In the genomic region with DNA sequence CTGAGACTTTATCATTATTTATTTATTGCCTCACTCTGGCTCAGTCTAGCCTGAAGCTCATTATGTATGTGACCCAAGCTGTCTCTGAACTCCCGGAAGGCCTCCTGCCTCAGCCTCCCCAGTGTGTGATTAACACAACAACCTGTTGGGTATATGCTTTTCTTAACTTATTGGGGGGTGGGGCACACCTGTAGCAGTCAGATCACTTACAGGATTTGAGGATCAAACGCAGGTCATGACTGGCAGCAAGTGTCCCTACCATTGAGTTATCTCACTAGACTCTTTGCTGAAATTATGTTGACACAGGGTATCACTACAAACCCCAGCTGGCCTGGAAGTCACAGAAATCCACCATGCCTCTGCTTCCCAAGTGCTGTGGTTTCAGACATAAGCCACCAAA, we compare ENCODE assay signal across 10 mouse cellular contexts. TPM values are rescaled to one million over a fixed set of nuclear protein-coding genes. Genes with fewer than 3 reads are reported as not detected.
DNase-seq lines count a peak whose midpoint lies in the region; ATAC-seq lines count a peak whose summit lies in the region.
"Had no signal": no experiment of that assay in that cellular context is flagged by ENCODE, and none has a peak within 500 bp of the region (broad histone marks: within the 10 kb centered on the region; RNA-seq: fewer than 3 reads in every experiment).

No protein-coding gene starts in this region.

- H3K36me3 ChIP-seq in heart, embryonic 14.5 days (ENCODE audit: control insufficient read depth, insufficient read depth, low read length), result peaks cover 35% of the 10 kb centered on the region
- peaks cover 27% of the 10 kb centered on the region for H3K36me3 ChIP-seq in neural tube, embryonic 12.5 days
- H3K36me3 ChIP-seq in liver, embryonic 13.5 days, result peaks cover 37% of the 10 kb centered on the region
- peaks cover 8% of the 10 kb centered on the region; the same call in 1 of the 2 replicates for H3K36me3 ChIP-seq in stomach, embryonic 16.5 days (ENCODE audit: control insufficient read depth, insufficient read depth, low read length)

- intact Hi-C loops in heart, postnatal 14 days (cut with DNase I), result no loop called here

- H3K9me3 ChIP-seq in heart, embryonic 14.5 days (ENCODE audit: control insufficient read depth, low read length), result no peaks in the 10 kb centered on the region
- H3K9me3 ChIP-seq in neural tube, embryonic 12.5 days, result no peaks in the 10 kb centered on the region
- no peaks in the 10 kb centered on the region for H3K9me3 ChIP-seq in liver, embryonic 13.5 days (replicated peaks)
- H3K9me3 ChIP-seq in stomach, embryonic 16.5 days (replicated peaks; ENCODE audit: control insufficient read depth, low read length), result no peaks in the 10 kb centered on the region
- H3K9me3 ChIP-seq: G1E; midbrain, embryonic 12.5 days had no signal

- ATAC-seq in heart, embryonic 14.5 days (ENCODE audit: insufficient number of reproducible peaks, insufficient read depth, low FRiP score, low read depth), result no peak
- no peak for ATAC-seq in neural tube, embryonic 12.5 days (ENCODE audit: low FRiP score, low read depth)
- ATAC-seq in liver, embryonic 13.5 days (ENCODE audit: low read depth), result no peak
- ATAC-seq in stomach, embryonic 16.5 days (ENCODE audit: insufficient read depth, low FRiP score), result no peak

- H3K4me3 ChIP-seq in heart, embryonic 14.5 days (ENCODE audit: control insufficient read depth in 1 of 2, insufficient read depth in 1 of 2, low read depth in 1 of 2, low read length in 2 of 2), result peak overlapping the region in 1 of 2 experiments; percentile 69; a peak in 2 of 4 replicates
- H3K4me3 ChIP-seq in neural tube, embryonic 12.5 days, result no peak overlapping the region
- H3K4me3 ChIP-seq in liver, embryonic 13.5 days (replicated peaks), result peak overlapping the region; percentile 67; the same call in 1 of the 2 replicates
- H3K4me3 ChIP-seq in stomach, embryonic 16.5 days (replicated peaks; ENCODE audit: low read length), result no peak overlapping the region

- no peaks in the 10 kb centered on the region for H3K27me3 ChIP-seq in heart, embryonic 14.5 days (ENCODE audit: control insufficient read depth, insufficient read depth, low read length)
- no peaks in the 10 kb centered on the region for H3K27me3 ChIP-seq in neural tube, embryonic 12.5 days (replicated peaks)
- no peaks in the 10 kb centered on the region for H3K27me3 ChIP-seq in liver, embryonic 13.5 days
- no peaks in the 10 kb centered on the region for H3K27me3 ChIP-seq in stomach, embryonic 16.5 days (ENCODE audit: control insufficient read depth, insufficient read depth, low read length)
- H3K27me3 ChIP-seq: midbrain, embryonic 12.5 days had no signal

- H3K4me1 ChIP-seq in heart, embryonic 14.5 days (ENCODE audit: control insufficient read depth in 2 of 2, insufficient read depth in 2 of 2, low read length in 2 of 2), result peaks cover 5 to 17% of the 10 kb centered on the region in 2 experiments
- H3K4me1 ChIP-seq in neural tube, embryonic 12.5 days, result peaks cover 29% of the 10 kb centered on the region
- H3K4me1 ChIP-seq in liver, embryonic 13.5 days (replicated peaks), result peaks cover 50% of the 10 kb centered on the region
- peaks cover 17% of the 10 kb centered on the region for H3K4me1 ChIP-seq in stomach, embryonic 16.5 days (ENCODE audit: control insufficient read depth, insufficient read depth, low read length)

- H3K4me2 ChIP-seq in heart, embryonic 14.5 days (ENCODE audit: low read length), result peak overlapping the region; percentile 88
- H3K4me2 ChIP-seq in neural tube, embryonic 12.5 days (replicated peaks), result peak overlapping the region; percentile 97
- H3K4me2 ChIP-seq in liver, embryonic 13.5 days, result peak overlapping the region; percentile 73
- H3K4me2 ChIP-seq in stomach, embryonic 16.5 days (ENCODE audit: low read depth, low read length), result peak overlapping the region; percentile 97; the same call in 1 of the 2 replicates

- DNase-seq in heart, postnatal 14 days, result no peak
- no peak for DNase-seq in neural tube, embryonic 10.5 days (ENCODE audit: extremely low spot score, low spot score)
- DNase-seq in liver, embryonic 13.5 days, result no peak
- DNase-seq in gastrocnemius, postnatal 4 days (ENCODE audit: low spot score in 2 of 2), result no peak
- DNase-seq in frontal cortex, postnatal 36 days (ENCODE audit: low spot score in 2 of 2), result no peak

- 0 out of 4 replicates have a peak overlapping the region, but pooled peaks of 1 of the 2 experiments have one; percentile 56 for H3K27ac ChIP-seq in heart, embryonic 14.5 days (replicated peaks in 1 of 2; ENCODE audit: control insufficient read depth in 1 of 2, insufficient read depth in 1 of 2, low read depth in 2 of 2, low read length in 2 of 2)
- no peak overlapping the region for H3K27ac ChIP-seq in neural tube, embryonic 12.5 days
- H3K27ac ChIP-seq in liver, embryonic 13.5 days, result peak overlapping the region; percentile 86
- H3K27ac ChIP-seq in stomach, embryonic 16.5 days (ENCODE audit: low read length), result no peak overlapping the region; the same call in 1 of the 2 replicates

- peak overlapping the region; percentile 64 for H3K9ac ChIP-seq in heart, embryonic 14.5 days (ENCODE audit: low read length)
- H3K9ac ChIP-seq in neural tube, embryonic 12.5 days, result no peak overlapping the region
- H3K9ac ChIP-seq in liver, embryonic 13.5 days, result peak overlapping the region; percentile 66
- no peak overlapping the region for H3K9ac ChIP-seq in stomach, embryonic 16.5 days (ENCODE audit: low read length)
- H3K9ac ChIP-seq: midbrain, embryonic 12.5 days had no signal

- 63% methylated on average over 2 of the region's 2 CpGs for WGBS in heart, embryonic 14.5 days
- 70% methylated on average over 2 of the region's 2 CpGs for WGBS in neural tube, embryonic 12.5 days
- 68% methylated on average over 2 of the region's 2 CpGs for WGBS in liver, embryonic 13.5 days (ENCODE audit: insufficient replicate concordance)
- WGBS in stomach, embryonic 16.5 days, result 67% methylated on average over 2 of the region's 2 CpGs

RNA-seq across cellular contexts. Expression of a gene that starts 0.7 kb away (rescaled TPM):
- polyA plus RNA-seq in heart, embryonic 14.5 days (2014; fragmentation: Nextera tagmentation; extraction: Ambion mirVana), result 27.4 and 31.3 TPM in 2 replicates
- 10 to 100 TPM; 14.4 to 16.4 TPM for total RNA-seq in heart, postnatal 14 days (2021)
- 52.8 and 53.4 TPM in 2 replicates for polyA plus RNA-seq in neural tube, embryonic 12.5 days (2016; fragmentation: Nextera tagmentation; extraction: Ambion mirVana)
- 25.3 and 31.9 TPM in 2 replicates for polyA plus RNA-seq in liver, embryonic 13.5 days (2015; fragmentation: Nextera tagmentation; extraction: Ambion mirVana)
- polyA plus RNA-seq in stomach, embryonic 16.5 days (2015; fragmentation: Nextera tagmentation; extraction: Ambion mirVana), result 53.8 and 58.5 TPM in 2 replicates
- 10 to 100 TPM; 17.3 to 18.6 TPM for total RNA-seq in gastrocnemius, postnatal 4 days (2021)

RNA-seq across cellular contexts. Expression of a gene that starts 2.8 kb away (rescaled TPM):
- polyA plus RNA-seq in heart, embryonic 14.5 days (2014; fragmentation: Nextera tagmentation; extraction: Ambion mirVana), result 110 and 115 TPM in 2 replicates
- total RNA-seq in heart, postnatal 14 days (2021), result 10 to 100 TPM; 63.8 to 65.6 TPM
- 83.8 and 87.9 TPM in 2 replicates for polyA plus RNA-seq in neural tube, embryonic 12.5 days (2016; fragmentation: Nextera tagmentation; extraction: Ambion mirVana)
- polyA plus RNA-seq in liver, embryonic 13.5 days (2015; fragmentation: Nextera tagmentation; extraction: Ambion mirVana), result 49.4 TPM in 2 replicates
- 73.4 and 80.7 TPM in 2 replicates for polyA plus RNA-seq in stomach, embryonic 16.5 days (2015; fragmentation: Nextera tagmentation; extraction: Ambion mirVana)
- 10 to 100 TPM; 55.6 to 62.4 TPM for total RNA-seq in gastrocnemius, postnatal 4 days (2021)

RNA-seq across cellular contexts. Expression of a gene that starts 2.8 kb away (rescaled TPM):
- 5.0 and 5.3 TPM in 2 replicates for polyA plus RNA-seq in heart, embryonic 14.5 days (2014; fragmentation: Nextera tagmentation; extraction: Ambion mirVana)
- total RNA-seq in heart, postnatal 14 days (2021), result 1 to 10 TPM; 1.9 to 2.4 TPM
- 16.2 and 17.1 TPM in 2 replicates for polyA plus RNA-seq in neural tube, embryonic 12.5 days (2016; fragmentation: Nextera tagmentation; extraction: Ambion mirVana)
- polyA plus RNA-seq in liver, embryonic 13.5 days (2015; fragmentation: Nextera tagmentation; extraction: Ambion mirVana), result 3.4 and 3.8 TPM in 2 replicates
- 12.6 and 14.6 TPM in 2 replicates for polyA plus RNA-seq in stomach, embryonic 16.5 days (2015; fragmentation: Nextera tagmentation; extraction: Ambion mirVana)
- 1 to 10 TPM; 2.6 to 2.9 TPM for total RNA-seq in gastrocnemius, postnatal 4 days (2021)

RNA-seq across cellular contexts. Expression of a gene that starts 3.1 kb away (rescaled TPM):
- polyA plus RNA-seq in heart, embryonic 14.5 days (2014; fragmentation: Nextera tagmentation; extraction: Ambion mirVana), result 101 and 107 TPM in 2 replicates
- 10 to 100 TPM; 66.3 to 67.3 TPM for total RNA-seq in heart, postnatal 14 days (2021)
- 137 and 143 TPM in 2 replicates for polyA plus RNA-seq in neural tube, embryonic 12.5 days (2016; fragmentation: Nextera tagmentation; extraction: Ambion mirVana)
- 80.1 and 81.3 TPM in 2 replicates for polyA plus RNA-seq in liver, embryonic 13.5 days (2015; fragmentation: Nextera tagmentation; extraction: Ambion mirVana)
- polyA plus RNA-seq in stomach, embryonic 16.5 days (2015; fragmentation: Nextera tagmentation; extraction: Ambion mirVana), result 137 and 156 TPM in 2 replicates
- 100 to 1,000 TPM in 1 of 2 experiments, 10 to 100 TPM in 1; 87.0 to 103 TPM for total RNA-seq in gastrocnemius, postnatal 4 days (2021)

RNA-seq across cellular contexts. Expression of a gene that starts 4.9 kb away (rescaled TPM):
- polyA plus RNA-seq in heart, embryonic 14.5 days (2014; fragmentation: Nextera tagmentation; extraction: Ambion mirVana), result 2.4 and 2.7 TPM in 2 replicates
- 1 to 10 TPM; 1.9 to 2.5 TPM for total RNA-seq in heart, postnatal 14 days (2021)
- polyA plus RNA-seq in neural tube, embryonic 12.5 days (2016; fragmentation: Nextera tagmentation; extraction: Ambion mirVana), result 4.1 and 5.7 TPM in 2 replicates
- polyA plus RNA-seq in liver, embryonic 13.5 days (2015; fragmentation: Nextera tagmentation; extraction: Ambion mirVana), result 1.6 and 2.1 TPM in 2 replicates
- 3.6 and 4.1 TPM in 2 replicates for polyA plus RNA-seq in stomach, embryonic 16.5 days (2015; fragmentation: Nextera tagmentation; extraction: Ambion mirVana)
- 1 to 10 TPM; 1.5 to 1.7 TPM for total RNA-seq in gastrocnemius, postnatal 4 days (2021)
- total RNA-seq: G1E had no signal

Comparison
In these comparisons a context has a peak if more than half of its experiments do, and no peak if none do; other contexts are left out.
1. H3K9ac ChIP-seq: peak in heart, embryonic 14.5 days (single experiment) and liver, embryonic 13.5 days (single experiment); none in neural tube, embryonic 12.5 days (single experiment) and stomach, embryonic 16.5 days (single experiment).
2. Peak in every context shown above with its lines, with median percentiles within 50 percentile points of each other: H3K4me2 ChIP-seq.